In the genomic region with DNA sequence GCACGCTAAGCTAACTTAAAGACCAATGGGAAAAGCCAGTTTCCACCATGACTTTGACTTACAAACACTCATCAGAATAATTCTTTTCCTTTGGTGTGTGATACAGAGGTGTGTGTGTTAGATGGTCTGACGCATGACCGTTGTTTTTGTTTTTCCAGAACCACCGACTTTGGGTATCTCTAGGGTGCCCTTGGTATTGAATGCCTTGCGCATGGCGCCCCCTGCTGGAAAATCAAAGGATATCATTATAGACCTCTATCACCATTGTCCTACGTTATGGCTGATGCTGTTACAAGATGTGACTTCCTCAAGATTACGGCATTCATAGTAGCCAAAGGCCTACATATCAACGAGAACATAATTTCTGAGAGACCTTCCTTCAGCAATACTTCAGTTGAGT, we compare ENCODE assay signal across 8 mouse cellular contexts. TPM values are rescaled to one million over a fixed set of nuclear protein-coding genes. Genes with fewer than 3 reads are reported as not detected.
DNase-seq lines count a peak whose midpoint lies in the region; ATAC-seq and TF ChIP-seq lines count a peak whose summit lies in the region.

No protein-coding gene starts in this region.

- no peak overlapping the region for H3K9ac ChIP-seq in CH12.LX (ENCODE audit: insufficient read depth, low read depth)
- H3K9ac ChIP-seq in forebrain, postnatal 0 days, result no peak overlapping the region
- H3K9ac ChIP-seq in kidney, postnatal 0 days (ENCODE audit: low read depth, low read length), result no peak overlapping the region
- no peak overlapping the region for H3K9ac ChIP-seq in liver, postnatal 0 days (replicated peaks)

- H3K9me3 ChIP-seq in CH12.LX (replicated peaks; ENCODE audit: low read length), result no peaks in the 10 kb centered on the region
- no peaks in the 10 kb centered on the region for H3K9me3 ChIP-seq in forebrain, postnatal 0 days (ENCODE audit: low read length)
- no peaks in the 10 kb centered on the region for H3K9me3 ChIP-seq in kidney, postnatal 0 days (replicated peaks; ENCODE audit: low read length)
- H3K9me3 ChIP-seq in liver, postnatal 0 days (ENCODE audit: low read length), result no peaks in the 10 kb centered on the region

- H3K4me3 ChIP-seq in CH12.LX (replicated peaks in 1 of 3; ENCODE audit: low read depth in 2 of 3, low read length in 2 of 3, poor library complexity in 1 of 3), result no peak overlapping the region
- no peak overlapping the region for H3K4me3 ChIP-seq in forebrain, postnatal 0 days (ENCODE audit: low read depth, low read length)
- H3K4me3 ChIP-seq in kidney, postnatal 0 days (replicated peaks; ENCODE audit: low read depth, low read length), result no peak overlapping the region
- H3K4me3 ChIP-seq in liver, postnatal 0 days (ENCODE audit: low read depth, low read length), result no peak overlapping the region
- no peak overlapping the region for H3K4me3 ChIP-seq in small intestine, adult 2 months (ENCODE audit: low read depth, low read length)

- peak; percentile 95 to 96 for TF ChIP-seq CTCF in CH12.LX (conservative IDR thresholded peaks at IDR 0.05 in 1 of 2, IDR thresholded peaks at IDR 0.05 in 1 of 2; ENCODE audit: low read depth in 2 of 2, low read length in 2 of 2)
- TF ChIP-seq CTCF in brain, embryonic 14.5 days (IDR thresholded peaks at IDR 0.05; ENCODE audit: borderline replicate concordance, extremely low read depth, insufficient read depth, insufficient read length), result peak; percentile 50; the same call in 1 of the 2 replicates
- TF ChIP-seq CTCF in forebrain, postnatal 0 days (IDR thresholded peaks at IDR 0.05; ENCODE audit: low read depth), result peak; percentile 59
- TF ChIP-seq CTCF in kidney, postnatal 0 days (IDR thresholded peaks at IDR 0.05; ENCODE audit: low read depth), result peak; percentile 74
- peak; percentile 82 for TF ChIP-seq CTCF in liver, postnatal 0 days (IDR thresholded peaks at IDR 0.05; ENCODE audit: low read depth)
- peak; percentile 80; the same call in 1 of the 2 replicates for TF ChIP-seq CTCF in small intestine, adult 2 months (IDR thresholded peaks at IDR 0.05; ENCODE audit: extremely low read depth, insufficient read length, insufficient replicate concordance, low read depth, low read length)

- no peaks in the 10 kb centered on the region for H3K27me3 ChIP-seq in CH12.LX (replicated peaks)
- no peaks in the 10 kb centered on the region for H3K27me3 ChIP-seq in forebrain, postnatal 0 days (ENCODE audit: insufficient read depth, low read length)
- no peaks in the 10 kb centered on the region for H3K27me3 ChIP-seq in kidney, postnatal 0 days (ENCODE audit: insufficient read depth, low read length)
- H3K27me3 ChIP-seq in liver, postnatal 0 days (ENCODE audit: insufficient read depth, low read length), result no peaks in the 10 kb centered on the region
- H3K27me3 ChIP-seq in small intestine, adult 2 months (ENCODE audit: control insufficient read depth, insufficient read depth, low read length), result no peaks in the 10 kb centered on the region

- H3K4me2 ChIP-seq in CH12.LX (ENCODE audit: insufficient read depth, low read depth, poor library complexity, severe bottlenecking), result peak overlapping the region; percentile 14; the same call in 1 of the 2 replicates
- H3K4me2 ChIP-seq in forebrain, postnatal 0 days (ENCODE audit: low read depth), result no peak overlapping the region
- H3K4me2 ChIP-seq in kidney, postnatal 0 days (ENCODE audit: low read length), result no peak overlapping the region
- H3K4me2 ChIP-seq in liver, postnatal 0 days (ENCODE audit: low read depth, low read length), result no peak overlapping the region

- H3K4me1 ChIP-seq in CH12.LX (ENCODE audit: control insufficient read depth in 1 of 2, insufficient read depth in 2 of 2), result peaks cover 9 to 36% of the 10 kb centered on the region in 2 experiments
- no peaks in the 10 kb centered on the region for H3K4me1 ChIP-seq in forebrain, postnatal 0 days (ENCODE audit: insufficient read depth)
- no peaks in the 10 kb centered on the region for H3K4me1 ChIP-seq in kidney, postnatal 0 days (replicated peaks; ENCODE audit: insufficient read depth, low read length)
- H3K4me1 ChIP-seq in liver, postnatal 0 days (ENCODE audit: insufficient read depth), result no peaks in the 10 kb centered on the region
- H3K4me1 ChIP-seq in small intestine, adult 2 months (ENCODE audit: control insufficient read depth, insufficient read depth, insufficient read length, low read length), result no peaks in the 10 kb centered on the region; the same call in 1 of the 2 replicates

- TF ChIP-seq POLR2A in CH12.LX (IDR thresholded peaks at IDR 0.05; ENCODE audit: low read depth, low read length), result no peak
- TF ChIP-seq POLR2A in brain, embryonic 14.5 days (IDR thresholded peaks at IDR 0.05; ENCODE audit: borderline replicate concordance, extremely low read depth, insufficient read depth, insufficient read length, poor library complexity, severe bottlenecking), result no peak
- TF ChIP-seq POLR2A in small intestine, adult 2 months (IDR thresholded peaks at IDR 0.05; ENCODE audit: low read depth, low read length), result no peak

- no peaks in the 10 kb centered on the region for H3K79me2 ChIP-seq in CH12.LX (replicated peaks; ENCODE audit: control insufficient read depth, extremely low read depth, insufficient read depth, poor library complexity, severe bottlenecking)

- DNase-seq in frontal cortex, postnatal 10 days (ENCODE audit: low spot score in 2 of 2), result no peak
- DNase-seq in CH12.LX (ENCODE audit: extremely low read depth), result peak; percentile 84
- peak; percentile 31 for DNase-seq in brain, embryonic 14.5 days (ENCODE audit: low read depth)
- DNase-seq in forebrain, postnatal 0 days, result peak; percentile 26
- DNase-seq in kidney, postnatal 0 days (ENCODE audit: low spot score), result peak; percentile 46
- peak; percentile 79 for DNase-seq in liver, postnatal 0 days

- in situ Hi-C loops in CH12.LX (cut with MboI; ENCODE audit: low pct_ligation_motif_present, low pct_unique_long_range_greater_than_20kb, low sequenced_read_pairs), result loop anchor here (5.0 kb wide), 2 partner anchors 173 to 253 kb away; no protein-coding TSS in a partner anchor

- no peak overlapping the region for H3K27ac ChIP-seq in CH12.LX (ENCODE audit: insufficient read depth, low read depth)
- H3K27ac ChIP-seq in forebrain, postnatal 0 days (ENCODE audit: low read depth, low read length), result no peak overlapping the region
- no peak overlapping the region for H3K27ac ChIP-seq in kidney, postnatal 0 days
- H3K27ac ChIP-seq in liver, postnatal 0 days (ENCODE audit: low read depth), result no peak overlapping the region
- H3K27ac ChIP-seq in small intestine, adult 2 months (ENCODE audit: insufficient read depth, low read depth, low read length), result no peak overlapping the region

- peak; percentile 98 for TF ChIP-seq RAD21 in CH12.LX (IDR thresholded peaks at IDR 0.05; ENCODE audit: low read depth, low read length)

- peak; percentile 95 for ATAC-seq in frontal cortex, adult (ENCODE audit: low TSS enrichment)
- no peak; the same call in 1 of the 2 replicates for ATAC-seq in forebrain, postnatal 0 days
- ATAC-seq in kidney, postnatal 0 days (replicated peaks; ENCODE audit: low FRiP score, low read depth), result no peak; the same call in 1 of the 2 replicates
- ATAC-seq in liver, postnatal 0 days, result peak; percentile 64

- H3K36me3 ChIP-seq in CH12.LX (replicated peaks in 1 of 2; ENCODE audit: control insufficient read depth in 1 of 2, insufficient read depth in 1 of 2, low read length in 1 of 2), result no peaks in the 10 kb centered on the region
- H3K36me3 ChIP-seq in forebrain, postnatal 0 days (ENCODE audit: insufficient read depth), result no peaks in the 10 kb centered on the region
- H3K36me3 ChIP-seq in kidney, postnatal 0 days (ENCODE audit: insufficient read depth, low read length), result no peaks in the 10 kb centered on the region
- no peaks in the 10 kb centered on the region for H3K36me3 ChIP-seq in liver, postnatal 0 days (replicated peaks; ENCODE audit: insufficient read depth, low read length)
- H3K36me3 ChIP-seq in small intestine, adult 2 months (ENCODE audit: control insufficient read depth, insufficient read depth, low read length), result no peaks in the 10 kb centered on the region

- dilution Hi-C loops in CH12.LX (cut with MboI; ENCODE audit: extremely low pct_ligation_motif_present, extremely low pct_unique_long_range_greater_than_20kb, low sequenced_read_pairs), result no loop called here

- no peak for TF ChIP-seq EP300 in CH12.LX (IDR thresholded peaks at IDR 0.05; ENCODE audit: low read length)
- TF ChIP-seq EP300 in liver, postnatal 0 days (IDR thresholded peaks at IDR 0.05; ENCODE audit: low read depth), result no peak

- WGBS in forebrain, postnatal 0 days, result 73% methylated on average over 9 of the region's 9 CpGs
- WGBS in kidney, postnatal 0 days, result 67% methylated on average over 9 of the region's 9 CpGs
- WGBS in liver, postnatal 0 days (ENCODE audit: insufficient replicate concordance), result 40% methylated on average over 9 of the region's 9 CpGs
- 40% methylated on average over 9 of the region's 9 CpGs for WGBS in small intestine, adult 2 months

TF ChIP-seq in CH12.LX, 34 proteins besides CTCF, POLR2A, EP300 and RAD21:
- TF ChIP-seq NRF1 (IDR thresholded peaks at IDR 0.05; ENCODE audit: low read depth, low read length), result peak; percentile 37; the same call in 1 of the 2 replicates
- TF ChIP-seq ZC3H11A (IDR thresholded peaks at IDR 0.05; ENCODE audit: low read depth, low read length), result peak; percentile 75
- TF ChIP-seq MAFK (IDR thresholded peaks at IDR 0.05; ENCODE audit: insufficient replicate concordance, low read length), result no peak
- TF ChIP-seq ELF1 (IDR thresholded peaks at IDR 0.05; ENCODE audit: low read depth, low read length), result no peak
- TF ChIP-seq SMC3 (IDR thresholded peaks at IDR 0.05; ENCODE audit: low read depth, low read length), result peak; percentile 94

RNA-seq across cellular contexts. Expression of a gene that starts 56.1 kb away (rescaled TPM):
- total RNA-seq in CH12.LX (2012; rRNA removed) (11.2 and 13.4 TPM in 2 replicates), CH12.LX (2014; rRNA removed) (10.4 and 11.4 TPM in 2 replicates)
- 19.9 and 20.9 TPM in 2 replicates for polyA plus RNA-seq in CH12.LX (2012; ENCODE audit: insufficient read length, low read depth)
- polyA plus RNA-seq in brain, embryonic 14.5 days (2012; rRNA removed), result 21.0 and 31.1 TPM in 2 replicates
- 49.8 and 50.0 TPM in 2 replicates for total RNA-seq in forebrain, postnatal 0 days (2014; rRNA removed)
- 11.4 and 13.0 TPM in 2 replicates for polyA plus RNA-seq in forebrain, postnatal 0 days (2015; fragmentation: Nextera tagmentation; extraction: Ambion mirVana)
- polyA plus RNA-seq in kidney, postnatal 0 days (2015; fragmentation: Nextera tagmentation; extraction: Ambion mirVana), result 6.5 and 8.6 TPM in 2 replicates
- polyA plus RNA-seq in liver, postnatal 0 days (2015; fragmentation: Nextera tagmentation; extraction: Ambion mirVana), result 5.4 and 5.9 TPM in 2 replicates
- polyA plus RNA-seq in small intestine, adult 2 months (2012; rRNA removed), result 4.9 and 29.1 TPM in 2 replicates

Comparison
In these comparisons a context has a peak if more than half of its experiments do, and no peak if none do; other contexts are left out.
1. ATAC-seq: peak in frontal cortex, adult (single experiment) and liver, postnatal 0 days (single experiment); none in forebrain, postnatal 0 days (single experiment) and kidney, postnatal 0 days (single experiment).
2. DNase-seq: peak in CH12.LX (single experiment), brain, embryonic 14.5 days (single experiment), forebrain, postnatal 0 days (single experiment), kidney, postnatal 0 days (single experiment) and liver, postnatal 0 days (single experiment); none in frontal cortex, postnatal 10 days (0 of 2).
3. Peak in every context shown above with its lines, with median percentiles within 50 percentile points of each other: CTCF ChIP-seq.